Mouse (Mus musculus) olfactory bulb, adult 2 months (tissue): ENCODE measurements at regions not wholly inside any gene's neighbourhood (a gene's known extent, or its start where the extent isn't known, plus 50 kb on each side); places are given as distances from the start of the nearest gene placed in this dataset.

Experiments
- CTCF ChIP-seq: fragments of 200-500 bp; IDR thresholded peaks from 2 replicates; pipeline ENCODE4 v1.5.1; 2012; ENCODE audit warnings: low read depth, mild to moderate bottlenecking, low read length, moderate library complexity; ENCODE audit not compliant: insufficient read depth
- POLR2A ChIP-seq: fragments of 200-500 bp; IDR thresholded peaks from 2 replicates; pipeline ENCODE4 v1.6.1; 2012; ENCODE audit warnings: mild to moderate bottlenecking, low read depth, low read length, moderate library complexity; ENCODE audit not compliant: insufficient read depth

DNA sequence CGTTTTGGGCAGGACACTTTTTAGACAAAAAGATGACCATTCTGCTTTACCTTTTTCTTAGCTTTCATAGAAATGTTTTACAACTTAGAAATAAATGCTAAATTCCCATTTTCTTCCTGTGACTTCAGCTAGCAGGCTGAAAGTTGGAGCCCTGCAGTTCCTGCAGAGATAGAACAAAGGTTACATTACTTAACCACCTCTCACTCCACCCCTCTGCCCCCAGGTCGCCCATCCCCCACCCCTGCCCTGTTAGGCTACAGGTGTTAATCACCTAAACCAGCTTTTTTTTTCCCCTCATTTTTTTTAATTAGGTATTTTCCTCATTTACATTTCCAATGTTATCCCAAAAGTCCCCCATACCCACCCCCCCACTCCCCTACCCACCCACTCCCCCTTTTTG, 498.1 kb upstream of the N6amt1 start:
- no peak for TF ChIP-seq CTCF
- no peak for TF ChIP-seq POLR2A
